Mouse (Mus musculus): ENCODE results near the gene BC048562. TPM values are rescaled to one million over a fixed set of nuclear protein-coding genes. Genes with fewer than 3 reads are reported as not detected.
A peak's percentile ranks its signal among the peaks of the same experiment; 100 is the strongest.

The BC048562 gene
- polyA plus RNA-seq, 1 experiment = not detected

DNA sequence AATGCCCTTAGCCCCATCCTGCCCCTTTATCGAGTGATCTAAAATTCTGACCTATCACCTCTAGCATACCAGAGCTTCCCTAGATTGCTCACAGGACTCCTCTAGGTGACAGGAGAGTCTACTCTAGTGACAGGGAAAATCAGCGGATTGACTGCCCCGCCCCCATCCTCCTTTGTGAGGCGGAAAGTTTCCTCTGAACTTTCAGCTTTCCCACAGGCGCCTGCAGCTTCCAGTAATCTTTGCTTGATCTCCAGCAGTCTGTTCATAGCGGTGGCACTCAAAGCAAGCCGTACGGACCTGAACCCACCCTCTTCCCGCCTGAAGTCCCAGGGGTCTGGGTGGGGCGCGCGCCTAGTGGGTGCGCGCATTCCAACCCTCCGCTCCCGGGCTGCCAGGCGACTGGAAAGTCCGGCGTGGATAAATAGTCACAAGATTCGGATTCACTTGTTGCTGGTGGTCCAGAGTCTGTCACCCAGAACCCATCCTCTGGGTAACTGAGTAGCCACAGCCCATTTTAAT, 42.4 kb downstream of the BC048562 start:
- DNase-seq (ENCODE audit: extremely low spot score in 1 of 2, low spot score in 1 of 2) = no peak

DNA sequence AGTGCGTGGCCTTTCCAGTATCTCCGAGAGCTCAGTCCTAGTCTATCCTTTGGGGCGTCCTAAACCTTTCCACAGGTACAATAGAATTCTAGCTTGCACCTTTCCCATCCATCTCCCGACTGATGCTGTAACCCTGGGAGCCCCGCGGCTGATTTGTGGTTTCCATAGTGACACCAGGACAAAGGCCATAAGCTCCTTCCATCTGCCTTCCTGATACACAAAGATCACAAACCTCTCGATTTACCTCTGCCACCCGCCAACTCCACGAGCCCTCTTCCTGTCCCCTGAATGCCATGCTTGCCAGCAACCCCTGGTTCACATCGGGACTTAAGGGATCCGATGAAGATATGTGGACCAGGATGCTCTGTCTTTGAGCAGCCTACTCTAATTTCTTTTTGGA, 43.0 kb downstream of the BC048562 start:
- no peak for DNase-seq (ENCODE audit: extremely low spot score in 1 of 2, low spot score in 1 of 2)

DNA sequence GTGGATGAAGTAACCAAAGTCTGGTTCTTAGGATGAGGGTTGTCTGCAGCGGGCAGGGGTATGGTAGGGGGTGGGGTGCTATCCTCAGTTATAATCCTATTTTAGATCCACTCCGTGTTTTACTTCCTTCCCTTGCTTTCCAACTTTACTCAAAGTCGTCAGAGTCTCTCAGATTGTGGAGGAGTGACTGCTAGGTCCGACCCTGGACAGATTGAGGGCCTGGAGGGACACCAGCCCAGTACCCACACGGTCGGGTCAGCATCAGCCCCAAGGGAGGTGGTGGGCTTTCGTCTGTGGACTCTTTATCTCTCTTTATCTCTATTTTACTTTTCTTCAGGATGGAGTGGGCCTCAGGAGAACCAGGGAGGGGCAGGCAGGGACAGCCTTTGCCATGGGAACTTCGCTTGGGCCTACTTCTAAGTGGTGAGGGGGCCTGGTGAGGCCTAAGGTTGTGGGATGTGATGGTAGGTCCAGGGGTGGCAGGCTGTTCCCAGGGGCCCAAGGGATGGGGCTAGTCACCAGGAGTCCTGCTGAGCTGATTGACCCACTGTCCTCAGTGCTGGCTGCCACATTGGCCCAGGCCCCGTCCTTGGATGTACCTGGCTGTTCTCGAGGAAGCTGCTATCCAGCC, 43.6 kb downstream of the BC048562 start, which contains the start of gene Lamb2:
Gene Lamb2, plus strand, starts transcription at position 16 of the 631 bp plus-strand sequence.
- peak in 1 of 2 experiments; percentile 40 for DNase-seq (ENCODE audit: extremely low spot score in 1 of 2, low spot score in 1 of 2)

DNA sequence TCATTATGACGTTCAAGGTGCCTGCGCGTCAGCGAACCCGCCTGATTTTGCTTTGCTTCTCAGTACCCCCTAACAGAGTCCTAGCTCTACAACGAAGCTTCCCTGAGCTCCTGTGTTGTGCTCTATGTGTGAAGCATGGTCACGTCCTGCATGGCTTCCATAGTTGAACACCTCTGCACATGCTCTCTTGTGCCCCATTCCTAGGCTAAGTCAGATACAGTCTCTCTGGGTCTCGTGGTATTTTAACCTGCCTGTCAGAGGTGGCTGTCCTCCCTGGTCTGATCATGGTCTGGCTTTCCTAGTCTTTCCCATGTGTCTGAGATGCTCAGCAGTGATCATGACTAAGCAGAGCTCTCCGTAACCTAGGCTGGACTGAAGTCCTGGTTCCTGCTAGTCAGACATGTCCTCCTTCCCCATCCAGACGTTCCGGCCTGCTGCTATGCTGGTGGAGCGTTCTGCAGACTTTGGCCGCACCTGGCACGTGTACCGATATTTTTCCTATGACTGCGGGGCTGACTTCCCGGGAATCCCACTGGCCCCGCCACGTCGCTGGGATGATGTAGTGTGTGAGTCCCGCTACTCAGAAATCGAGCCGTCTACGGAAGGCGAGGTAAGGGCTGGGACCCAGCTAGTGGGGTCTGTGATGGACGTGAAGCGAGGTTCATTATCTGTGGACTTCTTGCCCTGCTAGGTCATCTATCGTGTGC, 44.7 kb downstream of the BC048562 start:
- DNase-seq (ENCODE audit: extremely low spot score in 1 of 2, low spot score in 1 of 2) = no peak

DNA sequence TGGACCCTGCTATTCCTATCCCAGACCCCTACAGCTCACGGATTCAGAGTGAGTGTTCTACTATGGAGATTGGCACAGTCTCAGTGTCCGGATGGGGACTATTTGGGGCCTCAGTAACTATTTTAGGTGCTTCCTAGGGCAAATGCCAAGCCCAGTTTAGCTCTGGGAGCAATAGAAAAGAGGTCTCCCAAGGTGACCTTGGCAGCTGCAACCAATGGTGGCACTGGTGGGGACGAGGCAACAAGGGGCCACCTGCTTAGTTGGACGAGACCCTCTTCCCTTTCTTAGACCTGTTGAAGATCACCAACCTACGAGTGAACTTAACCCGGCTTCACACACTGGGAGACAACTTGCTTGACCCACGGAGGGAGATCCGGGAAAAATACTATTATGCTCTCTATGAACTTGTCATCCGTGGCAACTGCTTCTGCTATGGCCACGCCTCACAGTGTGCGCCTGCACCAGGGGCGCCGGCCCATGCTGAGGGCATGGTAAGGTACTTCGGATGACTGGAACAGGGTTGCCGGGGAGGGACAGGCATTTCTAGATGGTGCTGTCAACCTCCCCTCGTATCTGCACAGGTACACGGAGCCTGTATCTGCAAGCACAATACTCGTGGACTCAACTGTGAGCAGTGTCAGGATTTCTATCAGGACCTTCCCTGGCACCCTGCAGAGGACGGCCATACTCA, 45.4 kb downstream of the BC048562 start:
- no peak for DNase-seq (ENCODE audit: extremely low spot score in 1 of 2, low spot score in 1 of 2)

DNA sequence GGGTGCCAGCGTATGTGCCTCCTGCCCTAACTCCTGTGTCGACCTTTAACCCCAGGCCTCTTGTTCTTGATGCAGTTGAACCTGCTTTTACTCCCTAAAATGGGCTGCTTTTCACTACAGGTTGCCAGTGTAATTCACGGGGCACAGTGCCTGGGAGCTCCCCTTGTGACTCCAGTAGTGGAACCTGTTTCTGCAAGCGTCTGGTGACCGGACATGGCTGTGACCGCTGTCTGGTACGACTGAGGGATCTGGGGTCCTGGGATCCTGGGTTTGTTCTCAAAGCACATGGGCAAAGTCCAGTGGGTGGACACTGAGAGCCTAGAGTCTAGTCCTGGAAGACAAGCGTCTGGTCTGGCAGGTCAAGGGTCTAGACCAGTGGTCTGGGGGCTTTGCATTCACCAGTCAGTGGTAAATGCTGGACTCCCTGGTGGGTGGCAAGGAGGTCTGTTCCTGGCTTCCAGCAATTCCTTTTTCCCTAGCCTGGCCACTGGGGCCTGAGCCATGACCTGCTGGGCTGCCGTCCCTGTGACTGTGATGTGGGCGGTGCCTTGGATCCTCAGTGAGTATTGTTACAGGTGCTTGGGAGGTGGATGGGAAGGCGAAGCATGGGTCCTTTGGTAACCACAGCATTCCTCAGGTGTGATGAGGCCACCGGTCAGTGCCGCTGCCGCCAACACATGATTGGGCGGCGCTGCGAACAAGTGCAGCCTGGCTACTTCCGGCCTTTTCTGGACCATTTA, 46.9 kb downstream of the BC048562 start:
- DNase-seq (ENCODE audit: extremely low spot score in 1 of 2, low spot score in 1 of 2) = no peak

DNA sequence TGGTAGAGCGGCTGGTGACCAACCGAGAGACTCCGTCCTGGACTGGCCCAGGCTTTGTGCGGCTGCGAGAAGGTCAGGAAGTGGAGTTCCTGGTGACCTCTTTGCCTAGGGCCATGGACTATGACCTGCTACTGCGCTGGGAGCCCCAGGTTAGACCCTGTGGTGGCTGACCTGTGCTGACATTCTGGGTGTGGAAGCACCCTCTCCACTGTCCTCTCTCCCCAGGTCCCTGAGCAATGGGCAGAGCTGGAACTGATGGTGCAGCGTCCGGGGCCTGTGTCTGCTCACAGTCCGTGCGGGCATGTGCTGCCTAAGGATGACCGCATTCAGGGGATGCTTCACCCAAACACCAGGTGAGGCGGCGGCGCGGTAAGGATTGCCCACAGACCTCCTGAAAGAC, 47.7 kb downstream of the BC048562 start:
- no peak for DNase-seq (ENCODE audit: extremely low spot score in 1 of 2, low spot score in 1 of 2)

DNA sequence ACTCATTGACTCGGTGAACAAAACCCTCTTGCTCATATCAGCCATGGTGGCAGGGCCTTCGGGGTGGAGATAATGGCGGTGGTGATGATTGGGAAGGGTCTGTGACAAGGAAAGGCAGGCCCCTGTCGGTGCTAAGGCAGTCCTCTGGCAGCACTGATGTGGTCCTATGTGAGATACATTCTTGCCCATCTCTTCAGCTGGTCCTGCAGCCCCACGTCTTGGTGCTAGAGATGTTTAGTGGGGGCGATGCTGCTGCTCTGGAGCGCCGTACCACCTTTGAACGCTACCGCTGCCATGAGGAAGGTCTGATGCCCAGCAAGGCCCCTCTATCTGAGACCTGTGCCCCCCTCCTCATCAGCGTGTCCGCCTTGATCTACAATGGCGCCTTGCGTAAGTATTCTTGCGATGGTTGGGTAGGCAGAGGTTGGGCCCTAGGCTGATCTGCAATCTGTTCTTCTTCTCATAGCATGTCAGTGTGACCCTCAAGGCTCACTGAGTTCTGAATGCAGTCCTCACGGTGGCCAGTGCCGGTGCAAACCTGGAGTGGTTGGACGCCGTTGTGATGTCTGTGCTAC, 49.1 kb downstream of the BC048562 start:
- DNase-seq (ENCODE audit: extremely low spot score in 1 of 2, low spot score in 1 of 2) = no peak

DNA sequence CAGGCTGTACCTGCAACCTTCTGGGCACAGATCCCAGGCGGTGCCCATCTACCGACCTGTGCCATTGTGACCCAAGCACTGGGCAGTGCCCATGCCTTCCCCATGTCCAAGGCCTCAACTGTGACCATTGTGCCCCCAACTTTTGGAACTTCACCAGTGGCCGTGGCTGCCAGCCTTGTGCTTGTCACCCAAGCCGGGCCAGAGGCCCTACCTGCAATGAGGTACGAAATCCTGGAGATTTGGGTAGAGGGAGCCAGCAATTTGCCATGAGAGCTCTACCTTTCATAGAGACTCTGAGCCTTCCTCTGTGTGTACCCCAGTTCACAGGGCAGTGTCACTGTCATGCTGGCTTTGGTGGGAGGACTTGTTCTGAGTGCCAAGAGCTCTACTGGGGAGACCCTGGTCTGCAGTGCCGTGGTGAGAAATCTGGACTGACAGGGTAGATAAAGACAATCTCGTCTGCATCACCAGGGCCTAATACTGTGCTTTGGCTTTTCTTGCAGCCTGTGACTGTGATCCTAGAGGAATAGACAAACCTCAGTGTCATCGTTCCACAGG, 50.8 kb downstream of the BC048562 start:
- no peak for DNase-seq (ENCODE audit: extremely low spot score in 1 of 2, low spot score in 1 of 2)

DNA sequence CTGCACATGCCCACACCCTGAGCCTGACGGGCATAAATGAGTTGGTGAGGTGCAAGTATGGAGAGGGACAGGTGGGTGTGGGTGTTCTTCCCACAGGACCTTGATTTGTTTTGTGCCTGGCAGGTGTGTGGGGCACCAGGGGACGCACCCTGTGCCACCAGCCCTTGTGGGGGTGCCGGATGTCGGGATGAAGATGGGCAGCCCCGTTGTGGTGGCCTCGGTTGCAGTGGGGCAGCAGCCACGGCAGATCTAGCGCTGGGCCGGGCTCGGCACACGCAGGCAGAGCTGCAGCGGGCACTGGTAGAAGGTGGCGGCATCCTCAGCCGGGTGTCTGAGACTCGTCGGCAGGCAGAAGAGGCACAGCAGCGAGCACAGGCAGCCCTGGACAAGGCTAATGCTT, 52.1 kb downstream of the BC048562 start:
- no peak for DNase-seq (ENCODE audit: extremely low spot score in 1 of 2, low spot score in 1 of 2)

DNA sequence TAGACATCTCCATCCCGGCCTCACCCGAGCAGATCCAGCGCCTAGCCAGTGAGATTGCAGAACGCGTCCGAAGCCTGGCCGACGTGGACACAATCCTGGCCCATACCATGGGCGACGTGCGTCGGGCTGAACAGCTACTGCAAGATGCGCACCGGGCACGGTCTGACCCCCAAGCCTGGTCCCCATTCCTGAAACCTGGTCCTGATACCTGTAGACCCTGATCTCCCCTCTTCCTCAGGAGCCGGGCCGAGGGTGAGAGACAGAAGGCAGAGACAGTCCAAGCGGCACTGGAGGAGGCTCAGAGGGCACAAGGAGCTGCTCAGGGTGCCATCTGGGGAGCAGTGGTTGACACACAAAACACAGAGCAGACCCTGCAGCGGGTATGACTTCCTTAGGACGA, 52.9 kb downstream of the BC048562 start:
- no peak for DNase-seq (ENCODE audit: extremely low spot score in 1 of 2, low spot score in 1 of 2)

DNA sequence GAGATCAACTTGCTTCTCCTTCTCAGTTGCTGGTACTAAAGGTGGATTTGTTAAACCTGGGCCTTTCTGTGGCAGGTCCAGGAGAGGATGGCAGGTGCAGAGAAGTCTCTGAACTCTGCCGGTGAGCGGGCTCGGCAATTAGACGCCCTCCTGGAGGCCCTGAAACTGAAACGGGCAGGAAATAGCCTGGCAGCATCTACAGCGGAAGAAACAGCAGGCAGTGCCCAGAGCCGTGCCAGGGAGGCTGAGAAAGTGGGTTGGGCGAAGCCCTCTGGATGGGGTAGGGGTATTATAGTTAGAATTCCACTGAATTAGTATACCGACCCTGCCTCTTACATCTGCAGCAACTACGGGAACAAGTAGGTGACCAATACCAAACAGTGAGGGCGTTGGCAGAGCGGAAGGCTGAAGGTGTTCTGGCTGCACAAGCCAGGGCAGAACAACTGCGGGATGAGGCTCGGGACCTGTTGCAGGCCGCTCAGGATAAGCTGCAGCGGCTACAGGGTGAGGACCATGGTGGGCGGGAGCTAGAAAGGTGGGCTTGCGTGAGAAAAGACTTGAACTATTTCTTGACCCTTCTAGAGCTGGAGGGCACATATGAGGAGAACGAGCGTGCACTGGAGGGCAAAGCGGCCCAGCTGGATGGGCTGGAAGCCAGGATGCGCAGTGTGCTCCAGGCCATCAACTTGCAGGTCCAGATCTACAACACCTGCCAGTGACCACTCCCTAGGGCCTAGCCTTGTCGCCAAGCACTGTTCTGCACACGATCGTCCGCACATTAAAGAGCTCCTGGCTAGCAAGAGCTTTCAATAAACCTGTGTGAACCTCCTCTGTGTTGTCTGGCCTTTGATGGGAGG, 53.6 kb downstream of the BC048562 start:
- DNase-seq (ENCODE audit: extremely low spot score in 1 of 2, low spot score in 1 of 2) = no peak

DNA sequence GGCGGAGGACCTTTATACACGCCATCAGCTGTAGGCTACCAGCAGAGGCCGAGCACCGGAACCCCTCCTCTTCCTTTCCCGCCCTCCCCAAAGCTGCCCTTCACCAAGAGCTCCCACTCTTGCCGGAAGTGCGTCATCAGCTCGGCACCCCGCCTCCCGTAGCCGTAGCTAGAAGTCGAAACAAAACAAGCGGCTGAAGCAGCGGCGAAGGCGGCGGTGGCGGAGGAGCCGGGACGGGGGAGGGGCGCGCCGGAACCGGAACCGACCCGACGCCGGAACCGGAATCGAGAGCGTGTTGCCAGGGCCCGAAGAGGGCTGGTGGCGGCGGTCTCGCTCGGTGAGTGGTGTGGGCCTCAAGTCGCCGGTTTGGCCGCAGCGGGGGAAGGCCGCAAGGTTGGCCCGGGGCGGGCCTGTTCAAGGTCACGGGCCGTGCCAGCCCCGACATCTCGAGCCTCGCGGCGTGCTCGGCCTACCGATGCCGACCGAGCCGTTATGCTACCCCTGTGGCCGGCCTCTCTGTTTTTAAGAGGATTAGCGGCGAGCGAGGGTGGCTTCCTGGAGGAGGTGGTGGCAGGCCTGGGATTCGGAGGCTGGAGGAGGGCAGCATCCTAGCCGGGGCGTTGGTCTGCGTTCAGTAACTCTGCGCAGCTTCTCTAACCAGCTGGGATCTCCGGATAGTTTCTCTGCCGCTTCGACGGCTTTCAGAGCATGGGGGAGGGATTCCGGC, 54.4 kb downstream of the BC048562 start, which contains the start of gene Usp19:
Gene Usp19, plus strand, starts transcription at position 44 of the 727 bp plus-strand sequence.
- peak; percentile 93 to 96 for DNase-seq (ENCODE audit: extremely low spot score in 1 of 2, low spot score in 1 of 2)

DNA sequence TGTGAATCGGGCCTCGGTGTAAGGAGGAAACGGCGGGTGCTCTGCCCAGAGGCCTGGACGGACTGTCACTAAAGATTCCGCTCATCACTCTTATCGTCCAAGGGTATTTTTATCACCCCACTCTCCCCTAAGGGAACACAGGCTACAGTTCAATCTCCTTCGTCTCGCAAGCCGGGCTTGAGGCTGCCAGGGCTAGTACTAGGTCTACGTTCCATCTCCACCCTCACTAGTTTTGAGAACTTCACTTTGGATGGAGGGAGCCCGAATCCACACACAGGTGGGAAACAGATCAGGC, 55.0 kb downstream of the BC048562 start:
- no peak for DNase-seq (ENCODE audit: extremely low spot score in 1 of 2, low spot score in 1 of 2)

DNA sequence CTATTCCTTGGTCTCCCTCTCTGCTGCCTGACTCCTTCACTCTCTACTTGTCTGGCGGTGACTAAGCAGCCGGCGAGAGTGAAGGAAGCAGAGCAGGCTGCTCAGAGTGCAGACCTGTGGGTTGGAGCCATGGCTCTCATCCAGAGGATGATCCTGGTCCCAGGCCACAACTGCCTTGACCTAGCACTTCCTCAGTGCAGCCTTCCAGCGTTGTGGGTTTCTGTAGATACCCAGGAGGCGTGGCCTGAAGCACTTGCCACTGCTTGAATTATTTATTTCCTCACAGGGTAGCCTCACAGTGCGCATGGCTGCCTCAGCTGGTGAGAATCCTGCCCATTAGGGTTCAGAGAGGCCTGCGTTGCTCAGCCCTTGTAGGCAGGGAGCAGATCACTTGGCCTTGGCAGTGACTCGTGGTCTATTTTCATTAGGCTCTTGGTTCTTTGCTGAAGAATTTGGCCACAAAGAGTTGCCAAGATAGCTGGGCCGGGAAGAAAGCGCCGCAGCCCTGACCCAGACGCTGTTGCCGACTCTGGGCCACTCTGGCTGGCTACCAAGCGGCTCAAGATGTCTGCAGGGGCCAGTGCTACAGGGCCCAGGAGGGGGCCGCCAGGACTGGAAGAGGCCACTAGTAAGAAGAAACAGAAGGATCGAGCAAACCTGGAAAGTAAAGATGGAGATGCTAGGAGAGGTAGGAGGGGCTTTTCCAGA, 55.9 kb downstream of the BC048562 start:
- DNase-seq (ENCODE audit: extremely low spot score in 1 of 2, low spot score in 1 of 2) = no peak

DNA sequence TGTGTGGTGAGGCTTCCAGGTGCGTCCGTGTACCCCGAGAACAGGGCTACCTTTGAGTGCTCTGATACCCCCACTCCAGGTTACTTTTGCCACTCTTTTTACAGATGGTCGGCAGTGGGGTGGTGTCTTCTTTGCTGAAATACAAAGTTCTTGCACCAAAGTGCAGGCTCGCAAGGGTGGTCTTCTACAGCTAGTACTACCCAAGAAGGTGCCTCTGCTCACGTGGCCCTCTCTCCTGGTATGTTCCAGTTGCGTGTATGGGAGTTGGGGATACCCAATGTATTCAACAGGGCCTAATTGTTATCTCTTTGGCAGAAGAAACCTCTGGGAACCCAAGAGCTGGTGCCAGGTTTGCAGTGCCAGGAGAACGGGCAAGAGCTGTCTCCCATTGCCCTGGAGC, 57.0 kb downstream of the BC048562 start:
- DNase-seq (ENCODE audit: extremely low spot score in 1 of 2, low spot score in 1 of 2) = no peak

DNA sequence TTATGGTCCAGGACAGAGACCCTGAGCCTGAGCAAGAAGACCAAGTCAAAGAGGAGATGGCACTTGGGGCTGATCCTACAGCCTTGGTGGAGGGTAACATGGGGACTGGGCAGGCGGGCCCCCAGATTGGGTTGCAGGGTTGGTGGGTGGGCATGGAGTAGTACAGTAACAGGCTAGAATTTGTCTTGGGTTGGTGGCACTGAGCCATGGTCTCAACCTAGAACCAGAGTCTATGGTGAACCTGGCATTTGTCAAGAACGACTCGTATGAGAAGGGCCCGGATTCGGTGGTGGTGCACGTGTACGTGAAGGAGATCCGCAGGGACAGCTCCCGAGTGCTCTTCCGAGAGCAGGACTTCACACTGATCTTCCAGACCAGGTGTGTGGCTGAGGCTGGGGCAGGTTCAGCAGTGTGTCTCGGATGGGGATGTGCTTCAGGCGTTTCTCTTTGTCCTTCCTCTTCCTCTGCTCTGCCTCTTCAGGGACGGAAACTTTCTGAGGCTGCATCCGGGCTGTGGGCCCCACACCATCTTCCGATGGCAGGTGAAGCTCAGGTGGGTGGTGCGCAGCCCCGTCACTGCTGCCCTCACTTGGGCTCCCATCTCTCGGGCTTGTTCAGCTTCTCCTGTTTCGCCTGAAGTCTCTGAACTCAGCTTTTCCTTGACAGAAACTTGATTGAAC, 58.0 kb downstream of the BC048562 start:
- DNase-seq (ENCODE audit: extremely low spot score in 1 of 2, low spot score in 1 of 2) = no peak

DNA sequence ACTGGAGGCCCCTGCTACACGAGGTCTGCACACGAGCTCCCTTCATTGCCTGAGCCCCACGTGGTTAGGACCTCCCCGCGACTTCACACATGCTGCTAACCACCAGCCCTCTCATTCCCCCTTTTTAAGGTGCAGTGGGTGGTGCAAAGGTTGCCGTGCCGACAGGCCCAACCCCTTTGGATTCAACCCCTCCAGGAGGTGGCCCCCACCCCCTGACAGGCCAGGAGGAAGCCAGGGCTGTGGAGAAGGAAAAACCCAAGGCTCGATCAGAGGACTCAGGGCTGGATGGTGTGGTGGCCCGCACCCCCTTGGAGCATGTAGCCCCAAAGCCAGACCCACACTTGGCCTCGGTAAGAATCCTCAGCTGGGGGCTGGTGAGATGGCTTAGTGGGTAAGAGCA, 58.6 kb downstream of the BC048562 start:
- no peak for DNase-seq (ENCODE audit: extremely low spot score in 1 of 2, low spot score in 1 of 2)
